Mouse (Mus musculus) macrophage (primary cell): ENCODE results near the gene Ube2h. TPM values are rescaled to one million over a fixed set of nuclear protein-coding genes. Genes with fewer than 3 reads are reported as not detected.

Experiments
- H3K27ac ChIP-seq: fragments of 350-480 bp; formaldehyde crosslinking; 2 replicates; pipeline ENCODE4 v1.9.0; 2021
- H3K36me3 ChIP-seq: fragments of 350-480 bp; formaldehyde crosslinking; 2 replicates; pipeline ENCODE4 v1.9.0; 2021; ENCODE audit errors: inconsistent target
- H3K4me3 ChIP-seq: fragments of 350-480 bp; formaldehyde crosslinking; 2 replicates; pipeline ENCODE4 v1.9.0; 2021; ENCODE audit errors: inconsistent target
- H3K79me2 ChIP-seq: fragments of 350-480 bp; formaldehyde crosslinking; 2 replicates; pipeline ENCODE4 v1.9.0; 2021; ENCODE audit errors: inconsistent target
- WGBS: methylation state at CpG from one replicate; pipeline ENCODE4 v1.1.7; 2026; ENCODE audit warnings: inconsistent platforms; ENCODE audit not compliant: missing documents; 5-methylcytosine and 5-hydroxymethylcytosine counted together
- polyA plus RNA-seq: library from polyadenylated mRNA; stranded (reverse); fragments of 250-400 nt; gene quantifications from 3 replicates; pipeline ENCODE4 v1.2.4, GENCODE M21; 2018; ENCODE audit warnings: inconsistent platforms

The Ube2h gene
- polyA plus RNA-seq, 1 experiment from 2014 or later, result 32.4 TPM

- WGBS, result 78% methylated on average over 2 of the region's 2 CpGs
- H3K36me3 ChIP-seq, result no peaks in the 10 kb centered on the region
- no peak overlapping the region for H3K4me3 ChIP-seq
- no peaks in the 10 kb centered on the region for H3K79me2 ChIP-seq
- no peak overlapping the region for H3K27ac ChIP-seq
These were observed 142.7 kb downstream of the Ube2h start for GRCm38 (mm10) chr6:30161618-30162017.

Other genes with a start within 250 kb of the Ube2h start
- gene Zc3hc1, start 86.5 kb upstream of the Ube2h start, polyA plus RNA-seq, result 14.1 to 15.8 TPM (median 15.2 TPM) in 3 replicates
- gene Klhdc10, start 97.3 kb upstream of the Ube2h start, polyA plus RNA-seq, result 12.0 to 16.3 TPM (median 15.3 TPM) in 3 replicates
- 16.3 to 23.2 TPM (median 16.4 TPM) in 3 replicates for gene Tmem209, start 205.2 kb upstream of the Ube2h start, polyA plus RNA-seq
- gene Ssmem1, start 205.3 kb upstream of the Ube2h start, polyA plus RNA-seq, result not detected in 3 replicates
- gene Cpa2, start 237.0 kb upstream of the Ube2h start, polyA plus RNA-seq, result 0.20 TPM in 1 of 3 replicates, not detected in the others